Mouse (Mus musculus): ENCODE measurements around the gene Ripply3. TPM values are rescaled to one million over a fixed set of nuclear protein-coding genes. Genes with fewer than 3 reads are reported as not detected.

The Ripply3 gene
- polyA plus RNA-seq, 1 experiment from 2014 or later, result 1.8 TPM

GRCm38 (mm10) chr16:94302274-94303202 lies 25.7 kb upstream of the Ripply3 start:
- peak overlapping the region; percentile 28 for H3K4me3 ChIP-seq
- 7% methylated on average over 30 of the region's 30 CpGs for WGBS
- ATAC-seq (ENCODE audit: low FRiP score), result peak; percentile 79

GRCm38 (mm10) chr16:94303203-94303535 lies 25.1 kb upstream of the Ripply3 start:
- Histone ChIP-seq H3K27ac (peak overlapping the region; percentile 70; the same call in 1 of the 2 replicates), H3K4me1 (replicated peaks) (peaks cover 28% of the 10 kb centered on the region), H3K27me3 (0 out of 2 replicates have a peak, but pooled peaks cover 8% of the 10 kb centered on the region), H3K9me3 (peaks cover 4% of the 10 kb centered on the region; the same call in 1 of the 2 replicates), H3K36me3 (0 out of 2 replicates have a peak, but pooled peaks cover 4% of the 10 kb centered on the region), H3K4me3 (peak overlapping the region; percentile 28; the same call in 1 of the 2 replicates), H3K9ac (peak overlapping the region; percentile 70), H3K4me2 (peak overlapping the region; percentile 56)
- no peak for ATAC-seq (ENCODE audit: low FRiP score)
- 25% methylated on average over 6 of the region's 6 CpGs for WGBS

More at GRCm38 (mm10) chr16:94302274-94303202, 25.7 kb upstream of the Ripply3 start:
- peaks cover 4% of the 10 kb centered on the region; the same call in 1 of the 2 replicates for H3K9me3 ChIP-seq
- H3K4me2 ChIP-seq, result peak overlapping the region; percentile 56
- 0 out of 2 replicates have a peak, but pooled peaks cover 4% of the 10 kb centered on the region for H3K36me3 ChIP-seq
- 0 out of 2 replicates have a peak, but pooled peaks cover 8% of the 10 kb centered on the region for H3K27me3 ChIP-seq
- H3K27ac ChIP-seq, result peak overlapping the region; percentile 70
- H3K4me1 ChIP-seq (replicated peaks), result peaks cover 21% of the 10 kb centered on the region
- H3K9ac ChIP-seq, result peak overlapping the region; percentile 70

DNA sequence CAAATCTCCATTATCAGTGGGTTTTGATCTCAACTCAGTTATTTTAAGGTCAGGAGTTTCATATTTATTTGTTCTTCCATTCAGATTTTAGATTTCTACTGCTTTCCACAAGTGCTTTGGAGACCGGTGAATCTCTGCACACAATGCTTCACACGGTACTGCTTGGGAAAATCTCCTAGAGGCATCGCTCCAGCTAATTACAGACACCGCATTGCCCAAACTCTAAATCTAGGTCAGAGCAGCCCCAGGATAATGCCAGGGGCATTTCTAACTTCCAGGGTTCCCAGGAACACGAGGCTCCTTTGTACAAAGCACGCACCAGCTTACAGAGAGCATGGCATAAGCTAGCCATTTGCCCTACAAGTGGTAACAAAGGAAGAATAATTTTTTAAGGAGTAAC lies 20.7 kb upstream of the Ripply3 start:
- Histone ChIP-seq H3K36me3 (0 out of 2 replicates have a peak, but pooled peaks cover 4% of the 10 kb centered on the region), H3K4me1 (replicated peaks) (peaks cover 33% of the 10 kb centered on the region), H3K9me3 (peaks cover 4% of the 10 kb centered on the region; the same call in 1 of the 2 replicates), H3K4me2 (no peak overlapping the region), H3K9ac (0 out of 2 replicates have a peak overlapping the region, but pooled peaks have one; percentile 43), H3K27me3 (0 out of 2 replicates have a peak, but pooled peaks cover 5% of the 10 kb centered on the region), H3K4me3 (no peak overlapping the region), H3K27ac (no peak overlapping the region)
- 43% methylated on average over 6 of the region's 6 CpGs for WGBS
- ATAC-seq (ENCODE audit: low FRiP score), result no peak

- peaks cover 29% of the 10 kb centered on the region for H3K4me1 ChIP-seq (replicated peaks)
- H3K9me3 ChIP-seq, result peaks cover 4% of the 10 kb centered on the region; the same call in 1 of the 2 replicates
- H3K27ac ChIP-seq, result no peak overlapping the region
- ATAC-seq (ENCODE audit: low FRiP score), result no peak
- H3K4me2 ChIP-seq, result no peak overlapping the region
- no peak overlapping the region for H3K9ac ChIP-seq
- 0 out of 2 replicates have a peak, but pooled peaks cover 5% of the 10 kb centered on the region for H3K27me3 ChIP-seq
- 42% methylated on average over 6 of the region's 6 CpGs for WGBS
- 0 out of 2 replicates have a peak, but pooled peaks cover 4% of the 10 kb centered on the region for H3K36me3 ChIP-seq
- H3K4me3 ChIP-seq, result no peak overlapping the region
Observed at GRCm38 (mm10) chr16:94307942-94308341, 20.3 kb upstream of the Ripply3 start.

- no peak for ATAC-seq (ENCODE audit: low FRiP score)
- no peak overlapping the region for H3K27ac ChIP-seq
- H3K4me3 ChIP-seq, result no peak overlapping the region
- H3K36me3 ChIP-seq, result 0 out of 2 replicates have a peak, but pooled peaks cover 4% of the 10 kb centered on the region
- 0 out of 2 replicates have a peak, but pooled peaks cover 4% of the 10 kb centered on the region for H3K27me3 ChIP-seq
- 90% methylated on average over 4 of the region's 4 CpGs for WGBS
- H3K9me3 ChIP-seq, result peaks cover 4% of the 10 kb centered on the region; the same call in 1 of the 2 replicates
- H3K9ac ChIP-seq, result no peak overlapping the region
- H3K4me1 ChIP-seq (replicated peaks), result peaks cover 29% of the 10 kb centered on the region
- no peak overlapping the region for H3K4me2 ChIP-seq
Observed at GRCm38 (mm10) chr16:94309025-94309424, 19.2 kb upstream of the Ripply3 start.

DNA sequence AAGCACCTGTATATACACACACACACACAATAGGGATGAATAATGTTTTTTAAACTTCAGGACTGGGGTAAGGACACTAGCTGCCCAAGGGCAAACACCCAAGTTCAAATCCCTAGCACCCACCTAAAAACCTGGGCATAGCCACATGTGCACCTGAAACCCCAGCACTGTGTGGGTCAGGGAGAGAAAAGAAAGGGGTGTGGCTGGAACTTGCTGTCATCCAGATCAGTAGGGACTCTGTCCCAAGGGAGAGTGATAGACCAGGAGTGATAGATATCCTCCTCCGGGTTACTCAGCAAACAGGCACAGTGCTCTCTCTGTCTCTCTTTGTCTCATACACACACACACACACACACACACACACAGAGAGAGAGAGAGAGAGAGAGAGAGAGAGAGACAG lies 16.8 kb upstream of the Ripply3 start:
- no peak for ATAC-seq (ENCODE audit: low FRiP score)
- 50% methylated on average over 1 of the region's 1 CpGs for WGBS
- Histone ChIP-seq H3K9ac (peak overlapping the region; percentile 55), H3K4me3 (0 out of 2 replicates have a peak overlapping the region, but pooled peaks have one; percentile 60), H3K9me3 (no peaks in the 10 kb centered on the region), H3K4me2 (peak overlapping the region; percentile 68), H3K36me3 (no peaks in the 10 kb centered on the region), H3K27ac (peak overlapping the region; percentile 99), H3K27me3 (no peaks in the 10 kb centered on the region), H3K4me1 (replicated peaks) (peaks cover 32% of the 10 kb centered on the region)

GRCm38 (mm10) chr16:94311931-94312330 lies 16.3 kb upstream of the Ripply3 start:
- 76% methylated on average over 4 of the region's 4 CpGs for WGBS
- no peaks in the 10 kb centered on the region for H3K27me3 ChIP-seq
- H3K4me1 ChIP-seq (replicated peaks), result peaks cover 32% of the 10 kb centered on the region
- H3K9me3 ChIP-seq, result no peaks in the 10 kb centered on the region
- no peak for ATAC-seq (ENCODE audit: low FRiP score)
- peak overlapping the region; percentile 87 for H3K9ac ChIP-seq
- H3K4me3 ChIP-seq, result peak overlapping the region; percentile 60
- peak overlapping the region; percentile 99 for H3K27ac ChIP-seq
- peak overlapping the region; percentile 68 for H3K4me2 ChIP-seq
- no peaks in the 10 kb centered on the region for H3K36me3 ChIP-seq

DNA sequence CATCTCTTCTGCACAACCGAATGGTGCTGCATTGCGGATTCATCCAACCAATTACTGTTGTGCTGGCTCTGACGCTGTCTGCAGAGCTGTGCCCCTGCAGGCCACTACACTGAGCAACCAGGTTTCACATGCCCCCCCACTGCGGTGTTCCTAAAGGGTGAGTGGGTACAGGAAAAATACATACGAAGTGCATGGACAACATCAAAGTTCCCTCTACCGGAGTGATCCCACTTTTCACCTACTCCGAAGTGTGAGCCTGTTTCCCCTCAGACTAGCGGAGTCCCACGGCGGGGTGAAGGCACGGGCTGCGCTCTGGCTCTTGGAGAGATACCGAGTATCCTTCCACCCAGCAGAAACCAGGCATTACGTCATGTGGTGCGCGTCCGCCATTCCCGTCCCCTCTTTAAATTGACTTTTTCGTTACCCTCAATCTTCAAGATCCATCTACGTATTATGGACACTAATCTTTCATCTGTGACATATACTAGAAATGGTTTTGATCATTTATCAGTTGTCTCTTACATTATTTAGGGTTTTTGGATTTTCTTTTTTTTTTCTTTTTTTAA lies 15.5 kb upstream of the Ripply3 start:
- under 1% methylated on average over 20 of the region's 20 CpGs for WGBS
- H3K27me3 ChIP-seq, result no peaks in the 10 kb centered on the region
- peak overlapping the region; percentile 87 for H3K9ac ChIP-seq
- H3K4me1 ChIP-seq (replicated peaks), result peaks cover 25% of the 10 kb centered on the region
- H3K4me2 ChIP-seq, result peak overlapping the region; percentile 68
- H3K9me3 ChIP-seq, result no peaks in the 10 kb centered on the region
- ATAC-seq (ENCODE audit: low FRiP score), result peak; percentile 89
- H3K27ac ChIP-seq, result peak overlapping the region; percentile 99
- H3K36me3 ChIP-seq, result no peaks in the 10 kb centered on the region
- H3K4me3 ChIP-seq, result peak overlapping the region; percentile 60

GRCm38 (mm10) chr16:94313229-94314030 lies 14.8 kb upstream of the Ripply3 start, which contains the start of gene Hlcs:
Gene Hlcs (minus strand): TSS chr16:94313571.
- WGBS, result 1% methylated on average over 63 of the region's 64 CpGs
- H3K4me3 ChIP-seq, result peak within 1 kb of the TSS; percentile 60
- H3K9ac ChIP-seq, result peak within 1 kb of the TSS; percentile 87
- no peaks in the 10 kb centered on the region for H3K27me3 ChIP-seq
- H3K9me3 ChIP-seq, result no peaks in the 10 kb centered on the region
- peak within 1 kb of the TSS; percentile 68 for H3K4me2 ChIP-seq
- ATAC-seq (ENCODE audit: low FRiP score), result peak; percentile 90
- no peaks in the 10 kb centered on the region for H3K36me3 ChIP-seq
- peak within 1 kb of the TSS; percentile 99 for H3K27ac ChIP-seq
- H3K4me1 ChIP-seq (replicated peaks), result peaks cover 20% of the 10 kb centered on the region

- Histone ChIP-seq H3K9ac (no peak overlapping the region), H3K4me3 (no peak overlapping the region), H3K9me3 (no peaks in the 10 kb centered on the region), H3K27me3 (no peaks in the 10 kb centered on the region), H3K4me2 (no peak overlapping the region), H3K27ac (peak overlapping the region; percentile 99), H3K36me3 (no peaks in the 10 kb centered on the region), H3K4me1 (replicated peaks) (peaks cover 20% of the 10 kb centered on the region)
- 87% methylated on average over 5 of the region's 5 CpGs for WGBS
- no peak for ATAC-seq (ENCODE audit: low FRiP score)
Observed at GRCm38 (mm10) chr16:94314626-94315025, 13.6 kb upstream of the Ripply3 start.

- Histone ChIP-seq H3K9me3 (no peaks in the 10 kb centered on the region), H3K36me3 (no peaks in the 10 kb centered on the region), H3K4me2 (no peak overlapping the region), H3K27ac (no peak overlapping the region), H3K27me3 (no peaks in the 10 kb centered on the region), H3K9ac (no peak overlapping the region), H3K4me3 (no peak overlapping the region), H3K4me1 (replicated peaks) (peaks cover 20% of the 10 kb centered on the region)
- ATAC-seq (ENCODE audit: low FRiP score), result no peak
- WGBS, result 60% methylated on average over 1 of the region's 1 CpGs
Observed at GRCm38 (mm10) chr16:94315215-94315614, 13.0 kb upstream of the Ripply3 start.
